Mouse (Mus musculus) liver, postnatal 0 days (tissue): ENCODE data around the gene Tpst1. TPM values are rescaled to one million over a fixed set of nuclear protein-coding genes. Genes with fewer than 3 reads are reported as not detected.
A peak's percentile ranks its signal among the peaks of the same experiment; 100 is the strongest.

ENCODE experiments used
- ATAC-seq: fragments of 200-750 bp; cut with Nextera tagmentation; 2 replicates; pipeline ENCODE4 v1.8.0; 2017; ENCODE audit warnings: mild to moderate bottlenecking, moderate library complexity
- DNase-seq: peaks from one replicate; pipeline ENCODE4 v3.0.0-alpha.2; 2016
- H3K27ac ChIP-seq: fragments of 300-500 bp; sonication (generic); 2 replicates; pipeline ENCODE4 v1.5.1; 2014; ENCODE audit warnings: antibody characterized with exemption, moderate library complexity, mild to moderate bottlenecking, low read depth
- H3K27me3 ChIP-seq: fragments of 300-500 bp; sonication (generic); 2 replicates; pipeline ENCODE4 v1.6.1; 2014; ENCODE audit warnings: low read length, control low read depth, mixed read lengths; ENCODE audit not compliant: insufficient read depth
- H3K36me3 ChIP-seq: fragments of 300-500 bp; sonication (generic); replicated peaks from 2 replicates; pipeline ENCODE4 v1.6.1; 2014; ENCODE audit warnings: mild to moderate bottlenecking, control low read depth, low read length, moderate library complexity, mixed read lengths; ENCODE audit not compliant: insufficient read depth
- H3K4me1 ChIP-seq: fragments of 300-500 bp; sonication (generic); 2 replicates; pipeline ENCODE4 v1.6.1; 2014; ENCODE audit warnings: antibody characterized with exemption, mild to moderate bottlenecking, control low read depth; ENCODE audit not compliant: insufficient read depth
- H3K4me2 ChIP-seq: fragments of 300-500 bp; sonication (generic); 2 replicates; pipeline ENCODE4 v1.6.1; 2014; ENCODE audit warnings: low read depth, mild to moderate bottlenecking, low read length, moderate library complexity, mixed read lengths
- H3K4me3 ChIP-seq: fragments of 300-500 bp; sonication (generic); 2 replicates; pipeline ENCODE4 v1.5.1; 2014; ENCODE audit warnings: low read depth, low read length
- H3K9ac ChIP-seq: fragments of 300-500 bp; sonication (generic); replicated peaks from 2 replicates; pipeline ENCODE4 v1.6.1; 2014; ENCODE audit warnings: mild to moderate bottlenecking, moderate library complexity
- H3K9me3 ChIP-seq: fragments of 300-500 bp; sonication (generic); 2 replicates; pipeline ENCODE4 v1.6.1; 2016; ENCODE audit warnings: mild to moderate bottlenecking, control low read depth, low read length, mixed read lengths
- CTCF ChIP-seq: sonication (generic); IDR thresholded peaks from 2 replicates; pipeline ENCODE4 v1.5.1; 2016; ENCODE audit warnings: antibody characterized with exemption, low read depth
- EP300 ChIP-seq: IDR thresholded peaks from 2 replicates; pipeline ENCODE4 v1.6.1; 2016; ENCODE audit warnings: antibody characterized with exemption, low read depth, mild to moderate bottlenecking
- WGBS: fragments of 180-500 bp; shearing (Covaris S2); extraction: QIAGEN DNeasy Blood & Tissue Kit; methylation state at CpG from one replicate; pipeline ENCODE4 v1.1.7; 2014; ENCODE audit not compliant: insufficient replicate concordance; 5-methylcytosine and 5-hydroxymethylcytosine counted together
- polyA plus RNA-seq: library from polyadenylated mRNA; unstranded; fragments of >200 nt; fragmentation: Nextera tagmentation; extraction: Ambion mirVana; gene quantifications from 2 replicates; pipeline ENCODE4 v1.2.1, GENCODE M21; 2015

Tpst1 gene
- polyA plus RNA-seq, 1 experiment from 2014 or later, result 23.8 TPM

- peak; percentile 64 for DNase-seq
- peak overlapping the region; percentile 48 for H3K4me2 ChIP-seq
- TF ChIP-seq EP300 (no peak), CTCF (no peak)
- H3K9me3 ChIP-seq, result no peaks in the 10 kb centered on the region
- peak overlapping the region; percentile 86 for H3K27ac ChIP-seq
- no peaks in the 10 kb centered on the region for H3K27me3 ChIP-seq
- WGBS, result 65% methylated on average over 6 of the region's 6 CpGs
- H3K36me3 ChIP-seq, result no peaks in the 10 kb centered on the region
- ATAC-seq, result peak; percentile 83
- no peak overlapping the region for H3K9ac ChIP-seq
- H3K4me3 ChIP-seq, result no peak overlapping the region
- H3K4me1 ChIP-seq, result peaks cover 13% of the 10 kb centered on the region
Observed at GRCm38 (mm10) chr5:130074491-130074890, 1.4 kb downstream of the Tpst1 start.

GRCm38 (mm10) chr5:130076396-130076795 is 3.3 kb downstream of the Tpst1 start:
- Histone ChIP-seq H3K9ac (no peak overlapping the region), H3K9me3 (no peaks in the 10 kb centered on the region)

GRCm38 (mm10) chr5:130078096-130078833 is 5.1 kb downstream of the Tpst1 start:
- TF ChIP-seq EP300 (no peak), CTCF (no peak)
- Histone ChIP-seq H3K27me3 (no peaks in the 10 kb centered on the region), H3K4me2 (no peak overlapping the region), H3K4me3 (no peak overlapping the region), H3K36me3 (no peaks in the 10 kb centered on the region), H3K27ac (no peak overlapping the region), H3K4me1 (peaks cover 24% of the 10 kb centered on the region), H3K9ac (no peak overlapping the region), H3K9me3 (no peaks in the 10 kb centered on the region)
- WGBS, result 44% methylated on average over 9 of the region's 9 CpGs
- ATAC-seq, result no peak
- DNase-seq, result peak; percentile 15

More at GRCm38 (mm10) chr5:130076396-130076795, 3.3 kb downstream of the Tpst1 start:
- no peak overlapping the region for H3K27ac ChIP-seq
- H3K4me1 ChIP-seq, result peaks cover 24% of the 10 kb centered on the region
- no peaks in the 10 kb centered on the region for H3K36me3 ChIP-seq
- no peaks in the 10 kb centered on the region for H3K27me3 ChIP-seq
- H3K4me3 ChIP-seq, result no peak overlapping the region
- WGBS, result 65% methylated on average over 6 of the region's 6 CpGs
- no peak overlapping the region for H3K4me2 ChIP-seq
- TF ChIP-seq EP300 (no peak), CTCF (no peak)
- DNase-seq (no peak), ATAC-seq (no peak)

GRCm38 (mm10) chr5:130078834-130079156 is 5.7 kb downstream of the Tpst1 start:
- Histone ChIP-seq H3K4me1 (peaks cover 24% of the 10 kb centered on the region), H3K9me3 (no peaks in the 10 kb centered on the region), H3K9ac (peak overlapping the region; percentile 80), H3K4me3 (peak overlapping the region; percentile 76), H3K27ac (peak overlapping the region; percentile 77; the same call in 1 of the 2 replicates), H3K4me2 (peak overlapping the region; percentile 97), H3K36me3 (no peaks in the 10 kb centered on the region), H3K27me3 (no peaks in the 10 kb centered on the region)
- TF ChIP-seq CTCF, result no peak
- TF ChIP-seq EP300, result no peak
- DNase-seq (no peak), ATAC-seq (no peak)
- WGBS, result 52% methylated on average over 6 of the region's 6 CpGs

- Histone ChIP-seq H3K4me1 (peaks cover 24% of the 10 kb centered on the region), H3K36me3 (no peaks in the 10 kb centered on the region), H3K4me3 (peak overlapping the region; percentile 76), H3K9ac (peak overlapping the region; percentile 80), H3K4me2 (peak overlapping the region; percentile 97), H3K27ac (peak overlapping the region; percentile 77), H3K9me3 (no peaks in the 10 kb centered on the region), H3K27me3 (no peaks in the 10 kb centered on the region)
- WGBS, result 2% methylated on average over 49 of the region's 86 CpGs
- ATAC-seq (peak; percentile 91), DNase-seq (peak; percentile 92)
- no peak for TF ChIP-seq EP300
- no peak for TF ChIP-seq CTCF
Observed at GRCm38 (mm10) chr5:130079202-130080050, 6.3 kb downstream of the Tpst1 start.

- 76% methylated on average over 16 of the region's 16 CpGs for WGBS
- Histone ChIP-seq H3K27me3 (no peaks in the 10 kb centered on the region), H3K4me2 (peak overlapping the region; percentile 97), H3K4me3 (peak overlapping the region; percentile 76), H3K36me3 (no peaks in the 10 kb centered on the region), H3K27ac (no peak overlapping the region), H3K9ac (peak overlapping the region; percentile 80), H3K4me1 (peaks cover 20% of the 10 kb centered on the region), H3K9me3 (no peaks in the 10 kb centered on the region)
- ATAC-seq (no peak), DNase-seq (no peak)
- TF ChIP-seq EP300 (no peak), CTCF (peak; percentile 32)
Observed at GRCm38 (mm10) chr5:130080051-130080681, 7.0 kb downstream of the Tpst1 start.
